Mouse (Mus musculus) intestine, postnatal 0 days (tissue): ENCODE data around the gene Mafb. TPM values are rescaled to one million over a fixed set of nuclear protein-coding genes. Genes with fewer than 3 reads are reported as not detected.

Source experiments
- ATAC-seq: fragments of 200-750 bp; cut with Nextera tagmentation; 2 replicates; pipeline ENCODE4 v1.8.0; 2017; ENCODE audit warnings: mild to moderate bottlenecking, moderate TSS enrichment, moderate library complexity
- H3K27ac ChIP-seq: fragments of 300-500 bp; sonication (generic); 2 replicates; pipeline ENCODE4 v1.5.1; 2014; ENCODE audit warnings: mild to moderate bottlenecking, low read depth, low read length, moderate library complexity
- H3K27me3 ChIP-seq: fragments of 300-500 bp; sonication (generic); replicated peaks from 2 replicates; pipeline ENCODE4 v1.6.1; 2014; ENCODE audit warnings: low read length, mixed read lengths; ENCODE audit not compliant: control insufficient read depth, insufficient read depth
- H3K36me3 ChIP-seq: fragments of 300-500 bp; sonication (generic); 2 replicates; pipeline ENCODE4 v1.6.1; 2014; ENCODE audit warnings: mild to moderate bottlenecking, moderate library complexity; ENCODE audit not compliant: control insufficient read depth, insufficient read depth
- H3K4me1 ChIP-seq: fragments of 300-500 bp; sonication (generic); replicated peaks from 2 replicates; pipeline ENCODE4 v1.6.1; 2014; ENCODE audit warnings: antibody characterized with exemption, low read length, mixed read lengths; ENCODE audit not compliant: control insufficient read depth, insufficient read depth
- H3K4me2 ChIP-seq: fragments of 300-500 bp; sonication (generic); replicated peaks from 2 replicates; pipeline ENCODE4 v1.6.1; 2014; ENCODE audit warnings: low read depth, mild to moderate bottlenecking, moderate library complexity
- H3K4me3 ChIP-seq: fragments of 300-500 bp; sonication (generic); 2 replicates; pipeline ENCODE4 v1.5.1; 2014; ENCODE audit warnings: low read depth, low read length
- H3K9ac ChIP-seq: fragments of 300-500 bp; sonication (generic); 2 replicates; pipeline ENCODE4 v1.6.1; 2014; ENCODE audit warnings: mild to moderate bottlenecking, low read depth, low read length
- H3K9me3 ChIP-seq: fragments of 300-500 bp; sonication (generic); 2 replicates; pipeline ENCODE4 v1.6.1; 2016; ENCODE audit warnings: mixed run types; ENCODE audit not compliant: control insufficient read depth
- CTCF ChIP-seq: sonication (generic); IDR thresholded peaks from 2 replicates; pipeline ENCODE4 v1.5.1; 2016; ENCODE audit warnings: low read depth, mild to moderate bottlenecking, control low read depth, antibody characterized with exemption, moderate library complexity
- WGBS: fragments of 180-500 bp; shearing (Covaris S2); extraction: QIAGEN DNeasy Blood & Tissue Kit; methylation state at CpG from one replicate; pipeline ENCODE4 v1.1.7; 2014; 5-methylcytosine and 5-hydroxymethylcytosine counted together
- polyA plus RNA-seq: library from polyadenylated mRNA; unstranded; fragments of >200 nt; fragmentation: Nextera tagmentation; extraction: Ambion mirVana; gene quantifications from 2 replicates; pipeline ENCODE4 v1.2.1, GENCODE M21; 2015

Gene Mafb
- polyA plus RNA-seq, 1 experiment from 2014 or later: 98.5 TPM

GRCm38 (mm10) chr2:160369653-160370420, 3.0 kb upstream of the Mafb start:
- Histone ChIP-seq H3K27me3 (peaks cover 53% of the 10 kb centered on the region), H3K9me3 (no peaks in the 10 kb centered on the region), H3K4me1 (peaks cover 3% of the 10 kb centered on the region; the same call in 1 of the 2 replicates), H3K9ac (no peak overlapping the region), H3K36me3 (no peaks in the 10 kb centered on the region), H3K27ac (no peak overlapping the region), H3K4me2 (no peak overlapping the region; the same call in 1 of the 2 replicates), H3K4me3 (peak overlapping the region; percentile 72)
- 4% methylated on average over 25 of the region's 25 CpGs for WGBS
- ATAC-seq: no peak
- TF ChIP-seq CTCF: no peak

GRCm38 (mm10) chr2:160368422-160369357, 1.8 kb upstream of the Mafb start:
- H3K9ac ChIP-seq: no peak overlapping the region
- peaks cover 53% of the 10 kb centered on the region for H3K27me3 ChIP-seq
- no peak for ATAC-seq
- H3K4me3 ChIP-seq: peak overlapping the region; percentile 72
- TF ChIP-seq CTCF: no peak
- no peaks in the 10 kb centered on the region for H3K36me3 ChIP-seq
- 1% methylated on average over 52 of the region's 52 CpGs for WGBS
- peak overlapping the region; percentile 94 for H3K4me2 ChIP-seq
- H3K27ac ChIP-seq: no peak overlapping the region
- no peaks in the 10 kb centered on the region for H3K9me3 ChIP-seq
- peaks cover 3% of the 10 kb centered on the region; the same call in 1 of the 2 replicates for H3K4me1 ChIP-seq

DNA sequence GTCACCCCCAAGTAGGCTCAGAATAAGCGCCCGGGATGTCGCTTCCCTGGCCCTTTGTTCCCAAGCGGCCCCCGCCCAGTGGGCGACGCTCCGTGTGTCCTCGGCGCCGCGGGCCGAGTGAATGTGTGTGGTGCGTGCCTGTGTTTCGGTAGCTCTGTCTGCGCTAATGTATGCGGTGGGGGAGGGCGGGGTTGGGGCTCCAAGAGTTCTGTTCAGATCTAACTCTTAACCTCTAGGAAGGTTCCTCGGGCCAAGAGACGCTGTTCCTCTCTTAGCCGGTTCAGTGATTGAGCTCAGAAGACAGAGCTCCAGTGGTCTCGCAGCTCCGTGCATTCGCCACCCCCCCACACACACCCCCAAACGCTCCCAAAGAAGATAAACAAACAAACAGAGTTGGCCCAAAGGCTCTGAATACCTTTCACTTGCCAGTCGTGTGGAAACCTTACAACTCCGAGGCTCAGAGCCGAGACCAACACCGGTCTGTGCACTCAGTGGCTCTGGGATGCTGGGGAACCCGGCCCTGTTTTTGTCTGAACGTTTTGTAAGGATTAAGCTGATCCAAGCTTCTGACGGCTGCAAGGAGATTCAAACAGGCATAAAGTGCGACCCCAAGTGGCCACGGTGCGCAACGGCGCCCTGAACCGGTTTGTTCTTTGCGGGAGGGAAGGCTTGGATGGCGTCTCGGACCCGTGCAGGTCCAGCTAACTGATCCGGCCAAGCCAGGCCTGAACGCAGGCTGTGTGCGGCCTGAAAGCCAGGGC, 763 bp upstream of the Mafb start:
- peak; percentile 98 for TF ChIP-seq CTCF
- Histone ChIP-seq H3K36me3 (0 out of 2 replicates have a peak, but pooled peaks cover 6% of the 10 kb centered on the region), H3K27me3 (peaks cover 54% of the 10 kb centered on the region), H3K9ac (peak overlapping the region; percentile 50), H3K4me1 (peaks cover 3% of the 10 kb centered on the region; the same call in 1 of the 2 replicates), H3K9me3 (no peaks in the 10 kb centered on the region), H3K4me2 (peak overlapping the region; percentile 94), H3K4me3 (peak overlapping the region; percentile 72), H3K27ac (peak overlapping the region; percentile 87)
- WGBS: under 1% methylated on average over 45 of the region's 45 CpGs
- ATAC-seq: peak; percentile 44

- Histone ChIP-seq H3K9ac (peak overlapping the region; percentile 79), H3K9me3 (no peaks in the 10 kb centered on the region), H3K4me1 (peaks cover 3% of the 10 kb centered on the region; the same call in 1 of the 2 replicates), H3K36me3 (peaks cover 12% of the 10 kb centered on the region; the same call in 1 of the 2 replicates), H3K27ac (peak overlapping the region; percentile 87), H3K4me2 (peak overlapping the region; percentile 94), H3K4me3 (peak overlapping the region; percentile 72), H3K27me3 (peaks cover 55% of the 10 kb centered on the region)
- no peak for TF ChIP-seq CTCF
- ATAC-seq: peak; percentile 2; the same call in 1 of the 2 replicates
- WGBS: under 1% methylated on average over 95 of the region's 95 CpGs
Observed at GRCm38 (mm10) chr2:160366111-160366979, 520 bp downstream of the Mafb start.
